Mouse (Mus musculus): ENCODE data around the gene Trp53tg5. TPM values are rescaled to one million over a fixed set of nuclear protein-coding genes. Genes with fewer than 3 reads are reported as not detected.

Trp53tg5 gene
- total RNA-seq, 1 experiment from 2014 or later, result not detected

DNA sequence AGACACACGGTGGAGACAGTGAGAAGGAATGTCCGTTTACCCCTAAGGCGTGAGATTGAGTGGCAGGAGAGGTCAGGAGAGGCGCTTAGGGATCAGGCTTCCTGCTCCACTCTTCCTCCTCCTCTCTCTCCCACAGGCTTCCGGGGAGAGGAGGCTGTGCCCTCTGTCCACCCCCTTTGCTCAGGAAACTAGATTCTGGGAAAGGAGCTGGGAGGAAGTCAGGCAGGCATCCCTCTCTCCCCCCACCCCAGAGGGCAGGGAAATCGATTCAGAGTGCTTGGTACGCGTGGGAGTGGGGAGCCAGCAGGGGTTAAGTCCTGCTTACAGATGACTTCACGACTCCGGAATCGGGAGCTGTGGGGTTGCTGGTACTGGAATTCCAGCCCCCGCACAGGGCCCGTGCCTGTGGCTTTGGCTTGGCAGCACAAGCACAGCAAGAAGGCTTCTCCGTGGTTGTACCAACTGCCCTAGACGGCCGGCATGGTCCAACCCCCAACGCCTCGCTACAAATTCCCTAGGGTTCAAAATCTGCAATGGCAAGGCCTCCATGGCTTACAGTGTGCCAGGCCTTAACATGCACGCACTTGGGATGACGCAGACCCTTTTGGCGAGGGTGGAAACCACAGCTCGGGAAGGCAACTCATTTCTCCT lies 40.9 kb downstream of the Trp53tg5 start:
- peak; percentile 73 for DNase-seq

DNA sequence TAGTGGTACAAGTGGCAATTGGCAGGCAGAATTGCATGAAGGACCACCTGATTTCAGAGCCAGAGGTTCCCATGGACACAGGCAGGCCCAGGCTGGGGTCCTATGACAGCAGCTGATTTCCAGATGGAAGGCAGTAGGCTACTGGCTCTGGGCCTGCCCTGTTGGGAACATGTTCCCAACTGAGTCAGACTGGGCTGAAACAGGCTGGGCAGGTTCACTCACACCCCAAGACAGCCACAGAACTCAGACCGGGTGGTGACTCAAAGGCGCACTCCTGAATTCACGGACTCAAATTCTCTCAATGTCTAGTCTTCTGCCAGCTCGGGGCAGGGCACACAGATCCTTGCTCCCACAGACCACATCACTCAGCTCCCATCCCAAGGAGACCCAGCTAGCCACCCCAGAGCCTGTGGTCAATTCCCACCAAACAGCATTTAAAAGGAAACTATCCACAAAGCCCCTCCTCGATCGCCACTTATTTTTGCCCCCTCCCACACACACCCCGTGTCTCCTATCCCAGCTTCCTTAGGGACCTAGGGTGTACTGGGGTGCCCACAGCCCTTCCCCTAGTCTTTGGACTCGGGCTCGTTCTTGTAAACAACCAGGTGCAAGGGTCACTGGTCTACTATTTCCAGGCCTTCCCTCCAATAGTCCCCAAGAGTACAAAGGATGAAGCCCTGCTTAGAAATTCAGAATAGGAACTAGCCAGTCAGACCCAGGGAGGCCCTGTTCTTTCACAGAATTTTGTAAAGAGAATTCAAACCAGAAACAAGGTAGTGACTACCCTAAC lies 41.7 kb downstream of the Trp53tg5 start:
- no peak for DNase-seq

DNA sequence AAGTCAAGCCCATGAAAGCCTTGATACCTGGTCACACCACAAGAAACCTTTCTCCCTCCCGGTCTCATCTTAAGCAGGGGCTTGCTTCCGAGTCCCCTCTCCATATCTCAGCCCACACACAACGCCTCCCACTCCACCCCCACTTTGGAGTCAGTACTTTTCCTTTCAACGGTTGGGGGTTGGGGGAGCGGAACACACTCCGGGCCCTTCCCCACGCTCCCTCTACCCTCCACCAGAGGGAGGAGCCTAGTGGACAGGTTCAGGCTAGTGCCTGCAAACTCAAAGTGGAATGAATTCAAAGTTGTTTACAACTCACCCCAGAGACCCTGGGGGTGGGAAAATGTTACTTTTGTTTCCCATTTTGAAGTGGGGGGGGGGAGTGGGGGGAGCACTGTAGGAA lies 42.8 kb downstream of the Trp53tg5 start:
- no peak for DNase-seq

DNA sequence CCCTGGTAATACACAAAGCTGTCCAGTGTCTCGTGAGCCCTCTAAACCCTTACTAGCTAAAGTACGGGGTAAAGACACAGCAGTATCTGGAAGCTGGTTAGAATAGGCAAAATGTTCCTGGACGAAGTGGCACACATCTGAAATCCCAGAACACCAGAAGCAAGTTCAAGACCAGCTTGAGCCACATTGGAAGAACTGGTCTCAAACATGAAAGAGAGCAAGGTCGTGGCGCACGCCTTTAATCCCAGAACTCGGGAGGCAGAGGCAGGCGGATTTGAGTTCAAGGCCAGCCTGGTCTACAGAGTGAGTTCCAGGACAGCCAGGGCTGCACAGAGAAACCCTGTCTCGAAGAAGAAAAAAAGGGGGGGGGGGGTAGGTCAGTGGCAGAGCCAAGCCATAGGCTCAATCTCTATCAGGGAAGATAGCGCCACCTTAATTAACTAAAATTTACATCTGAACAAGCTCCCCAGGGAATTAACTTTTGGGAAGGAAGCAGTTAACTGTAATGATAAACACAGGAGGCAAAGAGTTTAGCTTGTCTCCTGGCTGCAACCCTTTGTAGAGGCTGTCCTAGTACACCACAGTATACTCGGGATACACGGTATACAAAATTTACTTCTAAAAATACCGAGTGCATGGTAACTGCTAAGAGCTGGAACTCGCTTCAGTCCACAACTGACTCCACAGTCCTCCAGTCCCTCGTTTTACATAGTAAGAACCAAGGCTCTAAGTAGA lies 43.5 kb downstream of the Trp53tg5 start:
- DNase-seq, result no peak

DNA sequence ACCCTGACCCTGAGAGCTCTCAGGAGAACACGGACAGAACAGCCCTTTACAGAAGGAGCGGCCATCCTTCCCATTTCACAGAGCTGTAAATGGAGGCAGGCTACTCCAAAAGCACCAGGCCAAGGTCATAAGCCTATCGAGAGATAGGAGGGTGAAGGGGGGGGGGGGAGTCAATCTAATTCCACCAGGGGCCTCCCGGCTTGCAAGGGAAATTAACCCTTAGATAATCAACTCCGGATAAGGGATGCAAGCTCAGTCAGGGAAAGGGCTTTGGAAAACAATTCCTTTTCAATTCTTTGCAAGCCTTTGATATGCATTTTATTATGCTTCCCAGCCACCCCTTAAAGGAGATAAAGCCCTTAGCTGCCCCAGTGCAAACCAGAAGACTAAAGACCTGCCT lies 45.1 kb downstream of the Trp53tg5 start:
- DNase-seq, result no peak

DNA sequence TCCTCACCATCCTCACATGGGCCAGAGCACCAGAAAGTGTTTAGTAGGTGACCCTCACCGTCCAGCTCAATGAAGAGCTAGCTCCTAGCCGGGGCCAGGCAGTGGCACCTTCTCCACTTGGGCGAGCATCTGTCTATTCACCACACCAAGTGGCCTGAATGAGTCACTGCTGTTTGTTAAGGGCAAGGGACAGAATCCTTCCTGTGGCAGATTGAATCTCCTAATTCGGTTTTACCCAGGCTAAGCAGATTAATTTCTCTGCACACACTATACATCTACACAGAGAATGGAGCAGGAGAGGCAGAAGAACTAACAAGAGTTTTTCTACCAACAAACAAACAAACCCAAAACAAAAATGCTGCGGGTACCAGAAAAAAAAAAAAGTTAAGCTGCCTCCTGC lies 46.6 kb downstream of the Trp53tg5 start:
- no peak for DNase-seq

DNA sequence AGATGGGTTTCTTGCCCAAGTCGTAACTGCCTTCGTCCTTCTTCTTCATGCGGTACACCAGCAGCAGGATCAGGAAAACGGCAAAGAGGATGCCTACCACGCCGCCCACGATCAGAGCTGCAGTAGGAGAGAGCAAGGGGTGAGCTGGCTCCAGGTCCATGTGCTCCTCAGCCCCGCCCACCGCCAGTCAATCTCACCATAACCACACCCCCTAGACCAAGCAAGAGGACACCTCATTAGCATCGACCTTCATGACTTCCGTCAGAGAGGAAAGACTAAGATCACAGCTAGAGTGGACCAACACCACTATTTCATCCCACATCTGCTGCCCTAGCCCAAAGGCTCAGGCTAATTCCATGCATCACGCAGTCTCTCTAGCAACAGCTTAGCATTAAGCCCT lies 47.4 kb downstream of the Trp53tg5 start:
- peak; percentile 35 for DNase-seq

DNA sequence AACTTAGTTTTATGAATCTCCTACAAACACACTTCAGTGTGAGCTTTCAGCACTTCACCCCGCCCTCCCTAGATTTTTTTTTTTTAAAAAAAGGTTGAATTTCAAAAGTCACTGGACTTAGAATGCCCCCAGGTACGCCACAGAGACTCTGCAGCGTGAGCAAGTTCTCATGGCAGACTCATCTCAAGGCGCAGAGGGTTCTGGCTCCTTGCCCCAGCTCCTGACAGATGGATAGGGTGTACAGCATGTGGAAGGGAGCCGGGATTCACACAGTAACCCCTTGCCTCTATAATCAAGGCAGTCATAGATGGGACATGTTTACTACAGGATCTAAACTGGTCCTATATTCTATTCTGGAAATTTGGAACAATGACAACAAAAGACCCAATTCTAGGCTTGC lies 48.1 kb downstream of the Trp53tg5 start:
- DNase-seq, result no peak

DNA sequence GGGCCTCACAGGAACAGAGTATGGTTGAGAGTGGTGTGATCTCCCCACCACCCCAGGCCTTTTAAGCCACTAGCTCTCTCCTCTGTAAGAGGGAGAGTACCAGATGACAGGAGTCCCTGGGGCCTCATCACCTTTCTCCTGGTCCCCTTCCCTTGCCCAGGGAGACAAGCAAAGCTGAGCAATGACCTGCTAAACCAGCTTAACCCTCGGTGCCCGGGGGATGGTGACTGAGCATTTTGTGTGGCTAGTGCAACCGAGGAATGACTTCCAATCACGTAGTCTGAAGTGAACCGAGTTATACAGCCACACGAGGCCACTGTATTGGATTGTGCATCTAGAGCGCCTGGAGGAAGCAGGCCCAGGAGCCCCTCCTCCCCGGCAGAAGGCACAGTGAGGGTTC lies 49.1 kb downstream of the Trp53tg5 start:
- peak; percentile 55 for DNase-seq

DNA sequence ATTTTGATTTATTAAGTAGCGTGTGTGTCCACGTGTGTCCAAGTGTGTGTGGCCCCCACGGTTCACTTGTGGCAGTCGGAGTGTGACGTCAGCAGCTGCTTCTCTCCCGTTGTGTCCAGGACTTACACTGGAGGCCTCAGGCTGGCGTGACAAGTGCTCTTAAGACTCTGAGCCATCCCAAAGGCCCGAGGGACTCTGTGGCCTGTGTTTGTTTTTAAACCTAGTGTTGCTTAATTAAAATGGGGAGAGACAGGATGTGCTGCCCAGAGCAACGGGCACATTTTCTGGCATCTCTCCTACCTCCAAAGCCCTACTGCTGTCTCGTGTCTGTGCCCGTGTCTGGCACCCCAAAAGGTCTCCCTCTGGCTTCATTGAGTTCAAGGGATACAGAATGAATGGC lies 50.1 kb downstream of the Trp53tg5 start:
- peak; percentile 53 for DNase-seq

DNA sequence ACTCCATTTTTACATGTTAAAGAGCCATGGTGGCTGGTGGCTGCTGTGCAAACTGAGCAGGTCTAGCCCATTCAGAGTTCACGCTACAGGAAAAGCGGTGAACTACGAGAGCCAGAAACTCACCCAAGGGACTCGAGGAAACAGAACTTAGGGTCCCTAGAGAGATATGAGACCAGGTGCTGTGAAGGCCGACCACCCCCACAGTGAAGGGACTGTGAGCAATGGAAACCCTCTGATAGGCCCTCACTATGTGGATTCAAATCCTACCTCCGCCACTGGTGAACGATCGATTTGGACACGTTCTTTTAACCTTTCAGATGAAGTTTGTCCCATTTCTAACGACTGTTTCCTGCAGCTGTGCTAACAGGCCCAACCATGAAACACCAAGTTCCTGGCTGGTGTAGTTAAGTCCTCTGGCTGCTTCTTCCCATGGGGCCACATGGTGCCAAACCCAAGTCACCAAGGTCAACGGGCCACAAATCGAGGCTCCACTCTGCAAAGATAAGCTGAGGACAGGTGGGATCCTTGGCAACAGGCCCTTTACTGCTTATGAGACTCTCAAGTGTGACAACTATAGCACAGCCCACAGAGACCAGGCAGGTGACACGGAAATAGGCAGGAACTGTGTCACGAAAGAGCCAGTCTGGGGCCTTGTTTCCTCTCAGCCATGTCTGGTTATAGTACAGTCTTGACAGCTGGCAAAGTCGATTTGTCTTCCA lies 50.7 kb downstream of the Trp53tg5 start:
- DNase-seq, result peak; percentile 64

DNA sequence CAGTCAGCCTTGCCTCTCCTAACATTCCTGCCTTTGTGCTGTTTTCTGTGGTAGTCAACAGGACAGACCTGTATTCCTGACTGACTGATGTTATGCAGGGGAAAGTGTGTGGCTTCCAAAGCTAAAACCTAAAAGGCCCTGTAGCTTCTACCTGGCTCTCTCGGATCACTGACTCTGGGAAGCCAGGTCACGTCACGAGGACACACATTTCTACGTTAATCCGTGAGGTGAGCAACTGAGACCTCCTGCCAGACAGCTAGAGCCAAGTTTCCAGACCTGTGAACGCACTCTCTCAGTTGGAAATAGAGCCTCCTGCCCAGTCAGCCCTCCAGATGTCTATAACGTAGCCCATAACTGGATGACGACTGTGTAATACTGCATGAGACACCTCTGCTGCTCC lies 51.5 kb downstream of the Trp53tg5 start:
- DNase-seq, result no peak

DNA sequence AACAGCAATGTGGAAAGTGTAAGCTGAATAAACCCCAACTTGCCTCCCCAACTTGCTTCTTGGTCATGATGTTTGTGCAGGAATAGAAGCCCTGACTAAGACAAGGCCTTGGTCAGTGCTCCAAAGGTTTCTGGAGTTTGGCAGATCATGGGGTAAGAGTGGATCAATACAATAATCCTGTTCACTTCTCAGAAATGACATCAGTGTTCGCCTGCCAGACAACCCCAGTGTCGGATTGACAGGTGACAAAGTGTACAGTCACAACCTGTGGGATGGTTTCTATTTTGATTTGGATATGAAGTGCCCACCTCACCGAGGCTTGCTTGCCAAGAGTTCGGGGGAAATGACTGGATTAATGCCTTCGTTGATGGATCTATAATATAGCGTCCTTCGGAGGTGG lies 52.2 kb downstream of the Trp53tg5 start:
- no peak for DNase-seq

Other genes starting within 250 kb of the Trp53tg5 start
- gene Svs2, start 235.3 kb downstream of the Trp53tg5 start, total RNA-seq (2021), result not detected in 2 replicates
- not detected in 2 replicates for gene Svs3b, start 217.1 kb downstream of the Trp53tg5 start, total RNA-seq (2021)
- not detected in 2 replicates for gene Svs4, start 195.3 kb downstream of the Trp53tg5 start, total RNA-seq (2021)
- not detected in 2 replicates for gene Svs3a, start 184.5 kb downstream of the Trp53tg5 start, total RNA-seq (2021)
- not detected in 2 replicates for gene Svs6, start 157.0 kb downstream of the Trp53tg5 start, total RNA-seq (2021)
- gene Svs5, start 141.0 kb downstream of the Trp53tg5 start, total RNA-seq (2021), result 0.70 and 0.98 TPM in 2 replicates
- 9.2 and 9.3 TPM in 2 replicates for gene Slpi, start 84.6 kb downstream of the Trp53tg5 start, total RNA-seq (2021)
- not detected in 2 replicates for gene Rbpjl, start 70.6 kb downstream of the Trp53tg5 start, total RNA-seq (2021)
- gene Matn4, start 68.6 kb downstream of the Trp53tg5 start, total RNA-seq (2021), result 1.7 and 2.3 TPM in 2 replicates
- 153 and 208 TPM in 2 replicates for gene Sdc4, start 29.8 kb downstream of the Trp53tg5 start, total RNA-seq (2021)
- 31.2 and 34.2 TPM in 2 replicates for gene Sys1, start 16.8 kb downstream of the Trp53tg5 start, total RNA-seq (2021)
- gene Gm20458, start 12.8 kb downstream of the Trp53tg5 start, total RNA-seq (2021), result 0.82 and 5.9 TPM in 2 replicates
- gene Dbndd2, start 12.4 kb upstream of the Trp53tg5 start, total RNA-seq (2021), result 10.0 and 13.8 TPM in 2 replicates
- 85.2 and 89.0 TPM in 2 replicates for gene Pigt, start 23.8 kb upstream of the Trp53tg5 start, total RNA-seq (2021)
- 2.1 TPM in 1 of 2 replicates, not detected in the other for gene Wfdc2, start 88.7 kb upstream of the Trp53tg5 start, total RNA-seq (2021)
- not detected in 2 replicates for gene Spint3, start 99.7 kb upstream of the Trp53tg5 start, total RNA-seq (2021)
- gene Wfdc6a, start 111.7 kb upstream of the Trp53tg5 start, total RNA-seq (2021), result 0.49 and 1.2 TPM in 2 replicates
- gene Eppin, start 119.9 kb upstream of the Trp53tg5 start, total RNA-seq (2021), result not detected in 2 replicates
- gene Wfdc6b, start 139.8 kb upstream of the Trp53tg5 start, total RNA-seq (2021), result not detected in 2 replicates
- 0.23 TPM in 1 of 2 replicates, not detected in the other for gene Wfdc8, start 139.9 kb upstream of the Trp53tg5 start, total RNA-seq (2021)
- not detected in 2 replicates for gene Wfdc16, start 165.1 kb upstream of the Trp53tg5 start, total RNA-seq (2021)
- not detected in 2 replicates for gene Wfdc10, start 182.3 kb upstream of the Trp53tg5 start, total RNA-seq (2021)
- gene Wfdc9, start 182.9 kb upstream of the Trp53tg5 start, total RNA-seq (2021), result not detected in 2 replicates
- not detected in 2 replicates for gene Wfdc11, start 200.4 kb upstream of the Trp53tg5 start, total RNA-seq (2021)
- gene Wfdc13, start 211.4 kb upstream of the Trp53tg5 start, total RNA-seq (2021), result not detected in 2 replicates
- gene Spint4, start 224.8 kb upstream of the Trp53tg5 start, total RNA-seq (2021), result not detected in 2 replicates
- not detected in 2 replicates for gene Spint5, start 241.6 kb upstream of the Trp53tg5 start, total RNA-seq (2021)